Mouse (Mus musculus) granulocyte monocyte progenitor cell, adult 5-6 weeks (primary cell): ENCODE measurements around the gene Eif4e3. TPM values are rescaled to one million over a fixed set of nuclear protein-coding genes. Genes with fewer than 3 reads are reported as not detected.

ENCODE experiments used
- ATAC-seq: replicated peaks from 2 replicates; pipeline ENCODE4 v1.8.0; 2016; ENCODE audit warnings: mild to moderate bottlenecking, moderate TSS enrichment, inconsistent platforms; ENCODE audit not compliant: poor library complexity, severe bottlenecking
- total RNA-seq, 2 experiments: library from RNA; stranded (forward) in 1 of 2; stranded (reverse) in 1 of 2; fragments of 200-712, 200-1000 nt in 1 of 2; fragments of >200 nt in 1 of 2; fragmentation: Nextera tagmentation in 1 of 2; gene quantifications; 2 replicates each; pipeline ENCODE4 v1.2.3; 2014 to 2017

Eif4e3 gene
- total RNA-seq, 2 experiments from 2014 or later: 23.2 to 26.8 TPM

- ATAC-seq: no peak
Observed at GRCm38 (mm10) chr6:99577040-99577439, 89.5 kb downstream of the Eif4e3 start.

GRCm38 (mm10) chr6:99575633-99576032, 90.9 kb downstream of the Eif4e3 start:
- no peak for ATAC-seq

Other genes starting within 250 kb of the Eif4e3 start
- gene Foxp1, start 144.1 kb downstream of the Eif4e3 start, total RNA-seq (2014; fragmentation: Nextera tagmentation): 124 and 128 TPM in 2 replicates
- gene Foxp1, start 144.1 kb downstream of the Eif4e3 start, total RNA-seq (2017): 62.0 and 68.5 TPM in 2 replicates
- 28.1 and 28.6 TPM in 2 replicates for gene Gm20696, start within 50 bp of the Eif4e3 start, total RNA-seq (2014; fragmentation: Nextera tagmentation)
- 5.2 and 7.3 TPM in 2 replicates for gene Gm20696, start within 50 bp of the Eif4e3 start, total RNA-seq (2017)
- gene Gpr27, start 25.9 kb upstream of the Eif4e3 start, total RNA-seq (2014; fragmentation: Nextera tagmentation): not detected in 2 replicates
- gene Gpr27, start 25.9 kb upstream of the Eif4e3 start, total RNA-seq (2017): 0.09 TPM in 1 of 2 replicates, not detected in the other
- gene Prok2, start 59.6 kb upstream of the Eif4e3 start, total RNA-seq (2014; fragmentation: Nextera tagmentation): not detected in 2 replicates
- not detected in 2 replicates for gene Prok2, start 59.6 kb upstream of the Eif4e3 start, total RNA-seq (2017)